Mouse (Mus musculus): ENCODE measurements around the gene Tnrc6a. TPM values are rescaled to one million over a fixed set of nuclear protein-coding genes. Genes with fewer than 3 reads are reported as not detected.

Tnrc6a gene
- polyA plus RNA-seq, 1 experiment from 2014 or later, result 46.4 TPM

Other genes starting within 250 kb of the Tnrc6a start
- 28.3 and 28.6 TPM in 2 replicates for gene Rbbp6, start 158.2 kb upstream of the Tnrc6a start, polyA plus RNA-seq (2015; fragmentation: Nextera tagmentation; extraction: Ambion mirVana)
- 1.3 and 1.9 TPM in 2 replicates for gene Slc5a11, start 90.9 kb downstream of the Tnrc6a start, polyA plus RNA-seq (2015; fragmentation: Nextera tagmentation; extraction: Ambion mirVana)
- gene Lcmt1, start 245.9 kb downstream of the Tnrc6a start, polyA plus RNA-seq (2015; fragmentation: Nextera tagmentation; extraction: Ambion mirVana), result 43.3 and 45.7 TPM in 2 replicates
- 16.2 and 19.9 TPM in 2 replicates for gene Arhgap17, start 246.0 kb downstream of the Tnrc6a start, polyA plus RNA-seq (2015; fragmentation: Nextera tagmentation; extraction: Ambion mirVana)

Data from stomach, embryonic 15.5 days (tissue).